Mouse (Mus musculus) heart, embryonic 15.5 days (tissue): ENCODE data around the gene A230072I06Rik. TPM values are rescaled to one million over a fixed set of nuclear protein-coding genes. Genes with fewer than 3 reads are reported as not detected.

Experiments
- ATAC-seq: fragments of 200-750 bp; cut with Nextera tagmentation; replicated peaks from 2 replicates; pipeline ENCODE4 v1.8.0; 2017; ENCODE audit warnings: low read depth, moderate TSS enrichment; ENCODE audit not compliant: insufficient number of reproducible peaks, insufficient read depth, low FRiP score
- H3K27ac ChIP-seq: fragments of 300-500 bp; sonication (generic); 2 replicates; pipeline ENCODE4 v1.5.1; 2015; ENCODE audit warnings: mild to moderate bottlenecking, inconsistent platforms
- H3K27me3 ChIP-seq: fragments of 300-500 bp; sonication (generic); 2 replicates; pipeline ENCODE4 v1.6.1; 2015; ENCODE audit warnings: inconsistent platforms
- H3K36me3 ChIP-seq: fragments of 300-500 bp; sonication (generic); 2 replicates; pipeline ENCODE4 v1.6.1; 2015; ENCODE audit warnings: mild to moderate bottlenecking, inconsistent platforms
- H3K4me1 ChIP-seq: fragments of 300-500 bp; sonication (generic); replicated peaks from 2 replicates; pipeline ENCODE4 v1.6.1; 2015; ENCODE audit warnings: inconsistent platforms
- H3K4me2 ChIP-seq: fragments of 300-500 bp; sonication (generic); 2 replicates; pipeline ENCODE4 v1.6.1; 2015; ENCODE audit warnings: inconsistent platforms, mild to moderate bottlenecking, moderate library complexity
- H3K4me3 ChIP-seq: fragments of 300-500 bp; sonication (generic); 2 replicates; pipeline ENCODE4 v1.5.1; 2015; ENCODE audit warnings: mild to moderate bottlenecking, inconsistent platforms
- H3K9ac ChIP-seq: fragments of 300-500 bp; sonication (generic); 2 replicates; pipeline ENCODE4 v1.6.1; 2015; ENCODE audit warnings: mild to moderate bottlenecking, inconsistent platforms
- H3K9me3 ChIP-seq: fragments of 300-500 bp; sonication (generic); replicated peaks from 2 replicates; pipeline ENCODE4 v1.6.1; 2016; ENCODE audit warnings: inconsistent platforms
- WGBS: fragments of 180-500 bp; shearing (Covaris S2); methylation state at CpG from one replicate; pipeline ENCODE4 v1.1.7; 2015; ENCODE audit warnings: mixed read lengths; 5-methylcytosine and 5-hydroxymethylcytosine counted together
- polyA plus RNA-seq: library from polyadenylated mRNA; unstranded; fragments of >200 nt; fragmentation: Nextera tagmentation; extraction: Ambion mirVana; gene quantifications from 2 replicates; pipeline ENCODE4 v1.2.1, GENCODE M21; 2015

A230072I06Rik gene
- polyA plus RNA-seq, 1 experiment from 2014 or later: not detected

DNA sequence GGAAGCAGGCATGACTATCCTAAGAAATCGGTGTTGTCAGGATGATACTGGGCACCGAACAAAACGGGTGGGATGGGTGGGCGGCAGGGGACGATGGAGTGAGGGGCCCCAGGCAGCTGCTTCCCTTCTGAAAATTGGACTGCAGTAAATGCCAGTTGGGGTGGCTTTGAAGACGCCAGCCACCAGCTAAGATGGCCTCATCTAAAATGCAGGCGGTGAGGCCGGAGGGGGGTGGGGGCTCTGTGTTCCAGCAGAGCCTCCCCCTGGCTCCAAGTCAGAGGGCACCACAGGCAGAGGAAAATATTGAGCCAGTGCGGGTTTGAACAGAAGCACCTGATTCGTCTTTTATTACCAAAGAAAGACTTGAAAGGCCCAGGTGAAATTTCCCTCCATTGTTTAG lies 45.9 kb downstream of the A230072I06Rik start:
- no peaks in the 10 kb centered on the region for H3K36me3 ChIP-seq
- no peak overlapping the region for H3K27ac ChIP-seq
- H3K4me1 ChIP-seq: peaks cover 29% of the 10 kb centered on the region
- WGBS: 63% methylated on average over 10 of the region's 10 CpGs
- no peak overlapping the region for H3K9ac ChIP-seq
- no peak overlapping the region for H3K4me3 ChIP-seq
- no peaks in the 10 kb centered on the region for H3K9me3 ChIP-seq
- peaks cover 41% of the 10 kb centered on the region for H3K27me3 ChIP-seq
- no peak overlapping the region; the same call in 1 of the 2 replicates for H3K4me2 ChIP-seq
- ATAC-seq: no peak

DNA sequence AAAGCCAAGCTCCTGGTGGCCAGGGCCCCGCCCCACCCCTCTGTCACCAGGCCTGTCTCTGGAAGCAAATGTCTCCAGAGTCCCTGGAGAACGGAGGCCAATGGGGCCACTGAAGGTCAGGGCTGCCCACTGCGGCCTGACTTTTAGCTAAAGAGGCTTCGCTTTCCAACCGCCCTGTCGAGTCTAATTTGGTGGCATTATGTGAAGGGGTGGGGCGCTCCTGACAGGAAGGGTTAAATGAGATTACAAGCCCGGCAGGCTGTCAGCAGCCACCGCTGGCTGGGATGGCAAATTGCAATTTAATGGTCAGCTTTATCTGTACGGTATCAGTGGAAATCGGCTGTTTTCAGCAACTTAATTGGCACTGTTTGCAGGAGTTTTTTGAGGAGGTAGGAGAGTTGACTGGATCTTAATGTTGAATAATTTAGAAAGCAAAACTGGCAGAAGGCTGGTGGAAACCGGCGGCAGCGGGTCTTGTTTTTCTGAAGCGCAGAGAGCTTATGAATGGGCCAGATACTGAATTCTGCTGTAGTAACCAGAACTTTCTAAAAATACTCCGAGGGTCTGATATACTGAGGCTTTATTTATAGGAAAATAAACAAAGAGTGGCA lies 46.5 kb downstream of the A230072I06Rik start:
- Histone ChIP-seq H3K27me3 (peaks cover 41% of the 10 kb centered on the region), H3K36me3 (no peaks in the 10 kb centered on the region), H3K9me3 (no peaks in the 10 kb centered on the region), H3K4me1 (peaks cover 26% of the 10 kb centered on the region), H3K27ac (no peak overlapping the region), H3K4me3 (no peak overlapping the region), H3K4me2 (peak overlapping the region; percentile 6), H3K9ac (no peak overlapping the region)
- ATAC-seq: no peak
- 17% methylated on average over 16 of the region's 16 CpGs for WGBS

DNA sequence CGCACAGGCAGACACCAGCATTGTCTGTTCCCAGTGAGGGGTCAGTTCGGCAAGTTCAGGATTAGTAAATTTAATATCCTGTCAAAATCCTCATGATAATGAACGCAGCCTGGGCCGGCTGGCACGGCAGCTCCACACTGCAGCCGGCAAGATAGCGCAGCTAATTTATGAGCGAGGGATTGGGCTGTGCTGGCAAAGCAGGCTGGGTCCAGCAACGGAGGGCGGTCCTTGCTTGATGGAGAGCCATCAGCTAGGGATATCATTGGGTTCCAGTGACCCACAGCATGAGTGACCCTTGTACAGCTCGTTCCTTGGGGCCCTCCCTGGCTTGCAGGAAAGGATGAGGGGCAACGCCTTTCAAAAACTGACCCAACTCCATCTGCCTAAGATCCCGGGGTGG lies 48.6 kb downstream of the A230072I06Rik start:
- H3K36me3 ChIP-seq: no peaks in the 10 kb centered on the region
- 67% methylated on average over 13 of the region's 13 CpGs for WGBS
- H3K27ac ChIP-seq: no peak overlapping the region
- H3K4me2 ChIP-seq: no peak overlapping the region
- H3K9ac ChIP-seq: no peak overlapping the region
- peaks cover 39% of the 10 kb centered on the region for H3K27me3 ChIP-seq
- no peaks in the 10 kb centered on the region for H3K9me3 ChIP-seq
- no peak overlapping the region for H3K4me3 ChIP-seq
- ATAC-seq: no peak
- H3K4me1 ChIP-seq: peaks cover 24% of the 10 kb centered on the region

GRCm38 (mm10) chr8:12327707-12328471 lies 49.3 kb downstream of the A230072I06Rik start:
- Histone ChIP-seq H3K4me3 (no peak overlapping the region), H3K9me3 (no peaks in the 10 kb centered on the region), H3K27ac (no peak overlapping the region), H3K36me3 (no peaks in the 10 kb centered on the region), H3K9ac (no peak overlapping the region), H3K4me2 (no peak overlapping the region), H3K27me3 (peaks cover 46% of the 10 kb centered on the region), H3K4me1 (peaks cover 17% of the 10 kb centered on the region)
- WGBS: 67% methylated on average over 21 of the region's 21 CpGs
- ATAC-seq: no peak

- Histone ChIP-seq H3K4me2 (no peak overlapping the region), H3K36me3 (no peaks in the 10 kb centered on the region), H3K27ac (no peak overlapping the region), H3K4me3 (no peak overlapping the region), H3K4me1 (peaks cover 17% of the 10 kb centered on the region), H3K9ac (no peak overlapping the region), H3K9me3 (no peaks in the 10 kb centered on the region), H3K27me3 (peaks cover 48% of the 10 kb centered on the region)
- ATAC-seq: no peak
- 65% methylated on average over 9 of the region's 9 CpGs for WGBS
Observed at GRCm38 (mm10) chr8:12328476-12328875, 49.9 kb downstream of the A230072I06Rik start.

DNA sequence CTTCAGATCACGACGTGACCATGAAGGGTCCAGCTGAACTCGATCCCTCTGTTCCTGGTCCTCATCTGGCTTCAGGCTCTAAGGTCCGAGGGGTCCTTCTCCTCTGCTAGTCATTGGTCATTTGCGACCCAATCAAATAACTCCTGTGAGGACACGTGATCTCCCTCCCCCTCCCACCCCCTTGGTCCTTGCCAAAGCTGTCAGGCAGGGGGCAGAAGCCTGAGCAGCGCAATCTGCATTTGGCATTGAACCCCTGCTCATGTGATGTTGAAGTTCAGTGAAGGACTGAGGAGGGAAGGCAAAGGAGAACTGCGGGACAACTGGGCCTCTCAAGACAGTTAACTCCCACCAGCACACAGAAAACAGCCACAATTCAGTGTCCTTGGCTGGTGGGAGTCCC lies 51.4 kb downstream of the A230072I06Rik start:
- Histone ChIP-seq H3K36me3 (no peaks in the 10 kb centered on the region), H3K27ac (no peak overlapping the region), H3K9me3 (no peaks in the 10 kb centered on the region), H3K4me3 (no peak overlapping the region), H3K9ac (no peak overlapping the region), H3K4me2 (no peak overlapping the region), H3K4me1 (peaks cover 11% of the 10 kb centered on the region), H3K27me3 (peaks cover 50% of the 10 kb centered on the region)
- no peak for ATAC-seq
- 23% methylated on average over 8 of the region's 8 CpGs for WGBS

Other genes with a start within 250 kb of the A230072I06Rik start
- not detected in 2 replicates for gene Sox1, start 116.5 kb downstream of the A230072I06Rik start, polyA plus RNA-seq